Mouse (Mus musculus) layer of hippocampus, postnatal 14 days (tissue): Measurements from ENCODE around the gene Grn. TPM values are rescaled to one million over a fixed set of nuclear protein-coding genes. Genes with fewer than 3 reads are reported as not detected.

Experiments used
- DNase-seq, 2 experiments: peaks; one replicate each; pipeline ENCODE4 v3.0.0; 2021 to 2022; ENCODE audit warnings: low spot score in 2 of 2, mixed read lengths in 1 of 2
- total RNA-seq, 2 experiments: library from RNA; stranded (reverse); gene quantifications; 2 replicates each; pipeline ENCODE4 v1.2.3; 2021

The Grn gene
- total RNA-seq, 2 experiments from 2014 or later: 82.3 to 87.4 TPM

GRCm38 (mm10) chr11:102418887-102419286 lies 11.2 kb upstream of the Grn start:
- no peak for DNase-seq

- DNase-seq: no peak
Measured at GRCm38 (mm10) chr11:102421559-102421958, 8.6 kb upstream of the Grn start.

GRCm38 (mm10) chr11:102424666-102425065 lies 5.4 kb upstream of the Grn start:
- DNase-seq: no peak

- DNase-seq: no peak
Measured at GRCm38 (mm10) chr11:102425555-102426316, 4.4 kb upstream of the Grn start.

GRCm38 (mm10) chr11:102428981-102429540 lies 1.1 kb upstream of the Grn start:
- no peak for DNase-seq

- no peak for DNase-seq
Measured at GRCm38 (mm10) chr11:102429551-102429950, 564 bp upstream of the Grn start.

- DNase-seq: peak; percentile 69 to 79
Measured at GRCm38 (mm10) chr11:102431018-102431645, 1.0 kb downstream of the Grn start.

GRCm38 (mm10) chr11:102431728-102432114 lies 1.6 kb downstream of the Grn start:
- no peak for DNase-seq

GRCm38 (mm10) chr11:102432115-102432843 lies 2.2 kb downstream of the Grn start:
- no peak for DNase-seq

- DNase-seq: peak in 1 of 2 experiments; percentile 65
Measured at GRCm38 (mm10) chr11:102432896-102433295, 2.8 kb downstream of the Grn start.

GRCm38 (mm10) chr11:102433866-102434265 lies 3.8 kb downstream of the Grn start:
- no peak for DNase-seq

GRCm38 (mm10) chr11:102434406-102434805 lies 4.3 kb downstream of the Grn start:
- peak; percentile 90 to 91 for DNase-seq

- DNase-seq: no peak
Measured at GRCm38 (mm10) chr11:102434816-102435705, 4.9 kb downstream of the Grn start.

- DNase-seq: no peak
Measured at GRCm38 (mm10) chr11:102435754-102436470, 5.8 kb downstream of the Grn start.

GRCm38 (mm10) chr11:102436471-102436790 lies 6.3 kb downstream of the Grn start:
- DNase-seq: no peak

- DNase-seq: peak; percentile 67 to 69
Measured at GRCm38 (mm10) chr11:102437120-102438061, 7.3 kb downstream of the Grn start.

- peak; percentile 86 to 89 for DNase-seq
Measured at GRCm38 (mm10) chr11:102438212-102439092, 8.3 kb downstream of the Grn start.
